Mouse (Mus musculus) lung, postnatal 14 days (tissue): ENCODE measurements at regions not wholly inside any gene's neighbourhood (a gene's known extent, or its start where the extent isn't known, plus 50 kb on each side); places are given as distances from the start of the nearest gene placed in this dataset.

Experiments used
- DNase-seq: peaks from one replicate; pipeline ENCODE4 v3.0.0; 2021

DNA sequence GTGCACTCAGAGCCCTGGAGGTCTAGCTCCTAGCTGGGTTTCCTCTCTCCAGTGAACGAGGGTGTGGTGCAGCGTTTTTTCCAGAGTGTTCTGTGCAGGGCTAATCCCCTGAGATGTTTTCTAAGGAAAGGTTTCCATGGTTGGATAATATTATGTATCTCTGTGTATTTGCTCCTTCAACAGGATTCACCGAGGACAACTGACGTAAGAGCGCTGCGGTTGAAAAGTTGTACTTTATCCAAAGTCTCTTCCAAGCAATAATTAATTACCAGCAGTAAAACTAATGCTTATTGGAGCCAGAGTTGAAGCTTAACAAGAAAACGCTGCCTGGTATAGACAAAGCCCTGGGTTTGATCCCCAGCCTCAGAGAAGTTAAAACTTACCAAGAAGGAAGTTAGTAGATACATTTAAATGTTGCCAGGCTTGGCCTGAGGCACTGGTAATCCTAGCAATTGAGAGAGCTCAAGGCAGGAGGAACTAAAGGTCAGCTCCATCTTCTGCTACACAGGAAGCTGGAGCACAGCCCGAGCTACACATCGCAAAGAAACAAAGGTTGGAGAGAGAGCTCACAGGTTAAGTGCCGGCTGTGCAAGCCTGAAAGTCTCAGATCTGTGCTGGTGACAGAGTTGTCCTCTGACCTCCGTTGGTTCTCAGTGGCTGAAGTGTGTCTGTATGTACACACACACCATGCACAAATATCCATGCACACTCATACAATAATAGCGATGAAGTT is 51.2 kb upstream of the Rap1b start:
- no peak for DNase-seq

GRCm38 (mm10) chr10:117897766-117898165 is 51.9 kb upstream of the Rap1b start:
- DNase-seq, result no peak

- no peak for DNase-seq
Measured at GRCm38 (mm10) chr10:117898391-117898790, 52.6 kb upstream of the Rap1b start.

DNA sequence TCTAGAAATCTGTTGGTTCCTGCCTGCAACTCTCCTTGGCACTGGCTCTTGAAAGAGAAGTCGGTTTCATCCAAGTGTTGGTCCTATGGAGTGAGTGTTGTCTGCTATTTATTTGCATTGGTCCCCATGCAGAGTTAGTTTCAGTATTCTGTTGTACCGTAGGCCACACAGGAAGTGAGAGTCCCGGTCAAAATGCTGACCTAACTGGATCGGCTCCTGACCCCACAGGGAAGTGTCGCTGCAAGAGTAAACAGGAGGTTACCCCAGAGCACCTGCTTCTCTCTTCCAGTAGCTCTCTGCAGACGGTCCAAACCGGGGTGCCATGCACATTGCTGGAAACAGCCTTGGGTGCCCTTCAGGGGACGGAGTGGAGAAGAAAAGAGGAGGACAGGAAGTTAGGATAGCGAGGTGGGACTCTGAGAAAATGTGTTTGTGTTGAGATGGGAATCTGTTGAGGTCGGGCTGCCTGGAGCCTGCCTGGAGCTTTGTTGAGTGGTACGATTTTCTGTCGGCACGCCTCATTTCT is 53.6 kb upstream of the Rap1b start:
- DNase-seq, result peak; percentile 22

GRCm38 (mm10) chr10:117905666-117906266 is 59.9 kb upstream of the Rap1b start:
- DNase-seq, result peak; percentile 64

- DNase-seq, result peak; percentile 84
Measured at GRCm38 (mm10) chr10:117906267-117906811, 60.5 kb upstream of the Rap1b start.

DNA sequence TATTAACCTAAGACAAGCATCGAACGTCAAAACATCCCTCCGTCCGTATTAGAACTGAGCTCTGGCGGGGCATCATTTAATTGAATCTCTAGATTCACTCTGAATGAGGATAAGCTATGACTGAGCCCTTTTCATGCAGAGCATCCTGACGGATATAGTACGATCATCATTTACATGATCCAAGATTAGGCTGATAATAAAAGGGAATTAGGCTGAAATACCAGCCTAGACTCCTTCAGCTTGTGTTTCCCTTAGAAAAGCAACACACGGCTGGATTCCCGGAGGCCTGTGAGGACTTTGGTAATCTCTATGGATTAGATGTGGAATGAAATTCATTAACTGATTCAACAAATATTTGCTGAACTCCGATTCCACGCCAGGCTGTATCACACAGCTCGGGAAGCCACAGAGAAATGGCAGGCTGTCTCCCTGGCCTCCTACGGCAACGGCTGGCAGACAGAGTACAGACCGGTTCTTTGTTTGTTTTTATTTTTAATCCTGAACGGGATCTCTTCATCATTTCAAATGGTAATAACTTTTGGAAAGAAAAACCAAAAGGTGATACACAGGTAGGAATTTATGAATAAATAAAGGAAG is 62.3 kb upstream of the Rap1b start:
- DNase-seq, result no peak

GRCm38 (mm10) chr10:117909155-117909554 is 63.3 kb upstream of the Rap1b start:
- DNase-seq, result no peak

- no peak for DNase-seq
Measured at GRCm38 (mm10) chr10:117909811-117910239, 64.0 kb upstream of the Rap1b start.

DNA sequence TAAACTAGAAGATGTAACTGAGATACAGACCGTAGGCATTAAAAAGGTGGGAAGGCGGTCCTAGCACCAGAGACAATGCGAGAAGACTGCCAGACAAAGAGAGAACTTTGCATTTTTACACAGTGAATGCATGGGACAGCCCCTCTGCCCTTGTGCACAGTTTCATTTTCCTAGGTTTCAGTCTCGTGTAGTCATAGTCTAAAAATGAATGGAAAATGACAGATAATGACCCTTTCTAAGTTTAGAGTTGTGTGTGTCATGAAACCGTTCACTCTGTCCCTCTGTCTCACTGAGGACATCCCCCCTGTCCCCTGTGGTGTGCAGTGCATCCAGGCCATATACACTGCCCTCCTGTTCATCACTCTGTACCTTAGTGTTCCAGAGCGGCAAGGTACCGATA is 64.6 kb upstream of the Rap1b start:
- DNase-seq, result no peak

DNA sequence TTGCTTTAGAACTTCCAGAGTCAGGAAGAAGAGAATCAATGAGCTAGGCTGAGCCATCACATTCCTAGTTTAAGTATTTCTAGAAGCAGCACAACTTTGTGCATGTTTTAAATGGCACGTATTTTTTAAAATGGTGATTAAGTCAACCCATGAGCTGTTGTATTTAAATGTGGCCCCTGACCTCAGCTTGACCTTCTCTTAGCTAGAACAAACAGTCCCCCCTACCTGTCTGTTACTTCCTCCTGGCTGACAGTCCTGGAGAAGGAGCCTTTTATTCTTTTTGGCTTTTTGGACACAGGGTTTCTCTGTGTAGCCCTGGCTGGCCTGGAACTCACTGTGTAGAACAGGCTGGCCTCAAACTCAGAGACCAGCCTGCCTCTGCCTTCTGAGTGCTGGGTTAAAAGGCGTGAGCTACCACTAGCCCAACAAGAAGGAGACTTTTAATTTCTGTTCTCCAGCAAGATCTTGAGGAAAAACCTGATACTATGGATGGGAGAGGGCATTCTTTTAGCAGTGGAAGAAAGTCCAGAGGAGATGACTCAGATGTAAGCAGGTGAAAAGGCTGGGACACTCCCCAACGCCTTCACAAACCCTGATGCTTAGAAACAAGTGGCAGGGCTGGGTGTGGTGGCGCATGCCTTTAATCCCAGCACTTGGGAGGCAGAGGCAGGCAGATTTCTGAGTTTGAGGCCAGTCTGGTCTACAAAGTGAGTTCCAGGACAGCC is 69.3 kb upstream of the Rap1b start:
- DNase-seq, result no peak

DNA sequence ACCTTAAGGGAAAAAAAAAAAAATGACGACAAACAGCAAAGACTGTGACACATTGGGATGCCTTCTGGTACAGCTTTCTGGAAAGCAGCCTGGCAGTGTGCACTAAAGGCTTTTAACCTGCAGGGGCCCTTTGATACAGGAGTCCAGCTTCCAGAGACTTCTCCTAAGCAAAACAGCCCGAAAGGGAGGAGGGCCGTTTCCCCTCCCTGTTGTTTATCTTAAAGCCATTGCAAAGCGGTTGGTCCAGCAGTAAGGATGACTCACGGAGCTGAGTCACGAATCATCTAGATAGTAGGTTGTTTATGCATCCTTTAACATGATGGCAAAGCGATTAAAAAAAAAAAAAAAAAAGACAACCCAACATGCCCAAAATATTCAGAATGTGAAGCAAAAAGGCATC is 70.4 kb upstream of the Rap1b start:
- DNase-seq, result no peak

GRCm38 (mm10) chr10:117917870-117918269 is 72.0 kb upstream of the Rap1b start:
- no peak for DNase-seq

DNA sequence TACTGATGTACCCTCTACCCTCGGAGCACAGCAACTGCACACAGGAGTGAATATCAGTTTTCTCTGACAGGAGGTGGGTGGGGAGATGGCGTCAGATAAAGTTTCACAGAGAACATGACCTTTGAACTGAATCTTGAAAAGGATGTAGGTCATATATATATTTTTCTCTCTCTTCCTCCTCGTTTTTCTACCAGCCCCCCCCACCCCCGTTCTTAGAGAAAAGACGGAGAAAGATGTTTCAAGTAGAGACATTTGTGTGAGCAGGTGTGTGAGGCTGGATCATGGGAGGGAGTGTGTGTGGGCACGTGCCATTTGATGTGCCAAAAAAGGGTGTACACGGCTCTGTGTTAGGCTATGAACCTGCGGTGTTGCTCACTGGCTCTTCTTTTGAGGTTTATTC is 72.8 kb upstream of the Rap1b start:
- no peak for DNase-seq

GRCm38 (mm10) chr10:117919186-117919941 is 73.5 kb upstream of the Rap1b start:
- DNase-seq, result no peak

DNA sequence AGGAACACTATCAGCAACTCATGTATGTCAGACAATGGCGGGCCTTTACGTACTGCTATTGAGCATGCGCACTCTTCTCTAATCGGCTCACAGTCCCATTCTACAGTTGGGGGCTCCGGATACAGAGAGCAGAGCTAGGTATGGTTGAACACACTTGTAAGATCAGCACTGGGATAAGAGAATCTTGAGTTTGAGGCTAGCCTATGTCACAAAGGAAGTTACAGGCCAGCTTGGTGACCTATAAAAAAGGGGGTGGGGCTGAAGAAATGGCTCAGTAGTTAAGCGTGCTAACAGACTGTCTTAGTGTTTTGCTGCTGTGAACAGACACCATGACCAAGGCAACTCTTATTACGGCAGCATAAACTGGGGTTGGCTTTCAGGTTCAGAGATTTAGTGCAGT is 79.4 kb upstream of the Rap1b start:
- DNase-seq, result no peak

GRCm38 (mm10) chr10:117925611-117926555 is 80.0 kb upstream of the Rap1b start:
- DNase-seq, result peak; percentile 54

DNA sequence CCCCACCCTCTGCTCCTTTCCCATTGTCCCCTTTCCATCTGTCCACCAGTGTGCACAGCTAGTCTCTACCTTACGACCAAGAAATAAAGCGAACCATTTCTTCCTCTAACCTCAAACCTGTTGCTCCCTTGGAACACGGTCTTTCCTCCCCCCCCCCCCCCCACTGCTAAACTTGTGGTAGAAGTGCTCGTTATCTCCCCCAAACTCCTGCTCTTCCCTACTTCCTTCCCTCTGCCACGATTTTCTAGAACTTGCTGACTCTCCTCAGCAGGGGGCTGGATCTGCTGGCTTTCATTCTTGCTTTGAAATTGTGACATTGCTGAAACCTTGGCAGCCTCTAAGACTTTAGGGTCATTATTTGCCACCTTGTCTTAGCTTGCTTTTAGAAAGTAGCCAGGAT is 83.2 kb upstream of the Rap1b start:
- DNase-seq, result no peak

GRCm38 (mm10) chr10:117934797-117935196 is 89.0 kb upstream of the Rap1b start:
- DNase-seq, result no peak

DNA sequence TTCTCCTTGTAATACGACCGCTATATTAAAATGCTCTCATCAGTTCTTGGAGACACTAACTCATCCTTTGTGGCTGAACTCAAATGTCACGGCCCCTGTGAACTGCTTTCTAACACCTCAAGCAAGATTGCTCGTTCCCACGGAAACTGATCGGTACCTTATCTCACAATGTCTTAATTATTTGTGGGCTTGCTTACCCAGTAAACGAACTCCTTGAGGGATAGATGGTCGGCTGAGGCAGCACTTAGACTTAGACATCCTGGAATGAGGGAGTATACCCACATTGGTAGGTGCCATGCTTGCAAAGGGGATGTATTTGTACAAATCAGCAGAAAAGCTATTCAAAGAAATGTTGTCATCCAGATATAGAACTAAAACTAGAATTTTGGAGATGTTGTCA is 92.9 kb upstream of the Rap1b start:
- DNase-seq, result no peak
